Mouse (Mus musculus): Measurements from ENCODE around the gene Miox. TPM values are rescaled to one million over a fixed set of nuclear protein-coding genes. Genes with fewer than 3 reads are reported as not detected.

Miox gene
- 1 to 10 TPM; 1.8 to 3.3 TPM for total RNA-seq (2021)
- long read RNA-seq, experiment 1, result 0 reads
- long read RNA-seq, experiment 2, transcript Miox-201 (10 exons, 1,130 nt), result major isoform, 132 of 160 reads
- long read RNA-seq, experiment 2, partial matches to known transcripts, result 9 of 160 reads
- long read RNA-seq, experiment 2, other reads (novel, unspliced or antisense), result 19 of 160 reads

DNA sequence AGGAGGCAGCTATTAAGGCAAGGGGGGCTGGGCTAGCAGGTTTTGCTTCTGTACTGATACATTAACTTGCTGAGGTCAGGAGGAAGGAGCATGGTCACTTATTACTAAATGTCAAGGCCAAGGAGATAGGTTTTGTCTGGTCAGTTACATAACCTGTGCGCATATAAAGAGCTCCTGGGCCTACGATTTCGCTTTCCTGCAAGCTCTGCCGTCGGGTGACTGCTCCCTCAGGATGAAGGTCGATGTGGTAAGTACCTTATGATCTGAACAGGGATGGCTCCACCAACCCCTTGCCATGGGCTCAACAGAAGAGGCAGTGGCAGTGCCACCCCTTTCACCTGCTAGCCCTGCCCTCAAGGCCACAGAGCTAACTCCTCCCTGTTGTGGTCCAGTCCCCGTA, at the start of gene Miox:
Miox (plus strand) TSS at position 128 of the 400 bp plus-strand sequence.
- DNase-seq, result no peak

DNA sequence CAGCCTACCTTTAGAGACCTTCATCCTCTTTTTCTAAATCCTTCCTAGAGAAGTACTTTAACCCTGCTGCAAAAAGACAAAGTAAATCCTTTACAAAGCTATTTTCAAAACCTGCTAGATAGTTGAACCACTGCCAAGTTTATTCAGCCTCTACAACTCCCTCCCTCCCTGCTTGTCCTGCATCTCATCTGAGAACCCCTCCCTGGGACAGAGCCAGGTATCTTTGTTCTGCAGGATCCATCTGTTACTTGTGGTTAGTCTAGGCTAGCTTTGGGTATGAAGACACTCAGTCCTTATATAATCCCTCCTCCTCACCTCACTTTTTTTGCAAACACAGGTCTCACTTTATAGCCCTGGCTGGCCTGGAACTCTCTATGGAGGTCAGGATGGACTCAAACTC, 49.2 kb upstream of the Miox start:
- no peak for DNase-seq

DNA sequence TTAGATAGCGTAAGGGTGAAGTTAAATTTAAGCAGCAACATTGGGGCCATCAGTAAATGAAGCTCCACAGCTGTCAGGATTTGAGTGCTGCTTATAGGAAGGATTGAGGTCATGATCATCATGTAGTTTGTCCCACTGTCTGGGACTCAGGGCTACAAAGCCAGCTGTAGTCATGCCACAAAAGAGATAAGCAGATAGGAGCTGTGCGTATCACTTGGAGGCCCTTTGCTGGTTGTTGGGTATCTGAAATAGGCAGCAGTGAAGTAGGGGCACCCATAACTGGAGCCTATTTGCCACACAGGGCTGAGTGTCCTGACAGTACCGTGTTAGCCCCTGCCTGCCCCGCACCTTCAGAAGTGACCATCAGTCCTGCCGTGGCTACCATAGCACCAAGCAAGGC, 48.7 kb upstream of the Miox start:
- DNase-seq, result no peak

DNA sequence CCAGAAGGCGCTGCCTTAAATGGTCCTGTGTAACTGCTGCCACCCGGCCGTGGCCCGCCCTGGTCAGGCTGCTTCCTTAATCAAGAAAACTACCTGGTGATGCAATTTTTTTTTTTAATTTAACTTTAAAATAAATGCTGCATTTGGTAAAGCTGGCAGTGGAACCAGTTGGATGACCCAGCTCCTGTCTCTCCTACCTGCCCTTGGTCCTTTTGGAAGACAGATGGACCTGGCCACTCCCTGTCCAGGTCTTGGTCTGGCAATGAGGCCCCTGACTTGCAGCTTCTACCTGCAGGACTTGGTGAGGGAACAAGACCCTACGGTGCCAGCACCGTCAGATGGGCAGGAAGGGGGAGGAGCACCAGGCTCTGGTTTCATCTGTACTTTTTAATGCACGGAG, 48.1 kb upstream of the Miox start:
- no peak for DNase-seq

DNA sequence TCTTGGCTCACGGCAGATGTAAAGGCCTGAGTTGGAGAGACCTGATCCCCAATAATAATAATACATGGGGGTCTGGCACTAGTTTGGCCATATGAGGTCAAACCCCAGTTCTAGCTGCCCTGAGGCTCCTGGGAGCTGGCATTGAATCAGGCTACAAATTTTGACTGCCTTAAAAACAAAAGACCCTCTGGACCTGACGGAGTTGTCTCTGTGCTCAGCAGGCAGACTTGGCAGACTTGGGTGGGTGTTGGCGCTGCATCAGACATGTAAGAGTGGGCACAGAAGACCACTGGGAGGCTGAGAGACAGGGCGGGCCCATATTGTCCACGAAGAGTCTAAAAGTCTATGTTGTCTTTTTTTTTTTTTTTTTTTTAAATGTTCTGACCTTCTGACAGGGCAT, 47.6 kb upstream of the Miox start:
- DNase-seq, result no peak

GRCm38 (mm10) chr15:89288227-89288767, 45.9 kb upstream of the Miox start:
- DNase-seq, result no peak

GRCm38 (mm10) chr15:89289455-89289854, 44.7 kb upstream of the Miox start:
- no peak for DNase-seq

- DNase-seq, result no peak
Observed at GRCm38 (mm10) chr15:89291521-89291920, 42.7 kb upstream of the Miox start.

- no peak for DNase-seq
Observed at GRCm38 (mm10) chr15:89292795-89293194, 41.4 kb upstream of the Miox start.

DNA sequence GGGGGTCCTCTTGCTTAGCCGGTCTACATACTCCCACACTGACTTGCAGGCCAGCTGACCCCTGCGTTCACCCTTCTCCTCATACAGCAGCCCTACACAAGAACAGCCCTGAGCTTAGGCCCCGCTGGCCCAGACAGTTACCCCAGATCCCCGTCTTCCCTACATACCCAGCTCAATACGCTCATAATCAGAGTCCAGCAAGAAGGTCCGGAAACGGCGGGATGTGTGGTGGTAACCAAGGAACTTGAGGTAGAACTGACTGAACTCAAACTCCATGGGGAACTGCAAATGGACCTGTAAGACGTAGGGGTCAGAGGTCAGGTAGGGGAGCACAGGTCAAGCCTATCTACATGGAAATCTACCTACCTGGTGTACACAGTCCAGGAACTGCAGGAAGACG, 40.4 kb upstream of the Miox start:
- no peak for DNase-seq

- no peak for DNase-seq
Observed at GRCm38 (mm10) chr15:89295580-89296165, 38.5 kb upstream of the Miox start.

DNA sequence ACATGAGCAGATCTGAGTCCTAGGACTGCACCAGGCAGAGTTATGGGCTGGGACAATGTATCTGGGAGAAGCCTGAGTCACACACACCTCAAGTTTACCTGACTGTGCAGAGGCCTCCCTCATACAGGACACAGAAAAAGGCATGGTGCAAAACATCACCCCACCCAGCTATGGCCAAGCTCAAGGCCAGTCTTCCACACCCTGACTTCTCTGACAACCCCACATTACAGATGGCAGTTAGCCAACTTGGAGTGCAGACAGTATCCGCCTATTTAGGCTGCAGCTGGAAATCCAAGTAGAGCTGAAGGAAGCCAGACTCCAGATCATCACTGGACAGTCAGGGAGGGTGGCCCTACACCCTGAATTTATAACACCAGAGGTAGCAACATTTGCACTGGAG, 37.7 kb upstream of the Miox start:
- peak; percentile 32 for DNase-seq

- no peak for DNase-seq
Observed at GRCm38 (mm10) chr15:89297695-89298094, 36.5 kb upstream of the Miox start.

GRCm38 (mm10) chr15:89300180-89300579, 34.0 kb upstream of the Miox start:
- no peak for DNase-seq

DNA sequence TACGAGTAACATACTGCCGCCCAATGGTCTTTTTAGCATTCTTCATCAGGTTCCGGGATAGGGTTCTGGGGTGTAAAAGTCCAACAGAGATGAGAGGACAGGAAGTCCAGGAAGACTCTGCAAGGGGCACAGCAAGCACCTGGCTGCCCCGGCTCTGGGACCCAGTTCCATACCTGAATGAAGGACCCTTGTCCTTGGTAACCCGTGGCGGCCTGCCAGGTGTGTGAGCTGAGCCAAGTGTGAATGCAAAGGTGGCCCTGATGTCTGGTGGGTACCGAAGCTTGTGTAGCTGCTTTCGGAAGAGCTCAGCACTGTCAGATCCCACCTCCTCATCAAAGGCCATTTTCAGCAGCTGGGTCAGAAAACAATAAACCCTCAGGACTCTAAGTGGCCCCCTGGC, 33.6 kb upstream of the Miox start:
- DNase-seq, result no peak

GRCm38 (mm10) chr15:89305966-89306365, 28.2 kb upstream of the Miox start:
- no peak for DNase-seq

DNA sequence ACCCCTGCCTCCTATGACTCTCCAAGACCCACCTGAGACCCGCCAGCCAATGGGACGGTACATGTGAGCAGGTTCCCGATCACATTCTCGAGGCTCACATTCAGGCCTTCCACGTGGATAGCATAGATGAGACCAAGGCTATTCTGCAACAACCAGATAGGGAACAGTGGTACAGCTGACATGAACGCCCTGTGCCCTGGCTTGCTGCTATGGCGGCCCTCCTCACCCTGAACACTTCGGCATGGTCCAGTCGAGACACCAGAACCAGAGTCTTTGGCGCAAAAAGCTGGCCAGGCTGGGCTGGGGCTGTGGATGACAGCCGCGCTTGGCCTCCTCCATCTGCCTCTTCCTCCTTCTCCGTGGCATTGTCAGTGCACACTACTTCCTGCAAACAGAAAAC, 26.7 kb upstream of the Miox start:
- no peak for DNase-seq

DNA sequence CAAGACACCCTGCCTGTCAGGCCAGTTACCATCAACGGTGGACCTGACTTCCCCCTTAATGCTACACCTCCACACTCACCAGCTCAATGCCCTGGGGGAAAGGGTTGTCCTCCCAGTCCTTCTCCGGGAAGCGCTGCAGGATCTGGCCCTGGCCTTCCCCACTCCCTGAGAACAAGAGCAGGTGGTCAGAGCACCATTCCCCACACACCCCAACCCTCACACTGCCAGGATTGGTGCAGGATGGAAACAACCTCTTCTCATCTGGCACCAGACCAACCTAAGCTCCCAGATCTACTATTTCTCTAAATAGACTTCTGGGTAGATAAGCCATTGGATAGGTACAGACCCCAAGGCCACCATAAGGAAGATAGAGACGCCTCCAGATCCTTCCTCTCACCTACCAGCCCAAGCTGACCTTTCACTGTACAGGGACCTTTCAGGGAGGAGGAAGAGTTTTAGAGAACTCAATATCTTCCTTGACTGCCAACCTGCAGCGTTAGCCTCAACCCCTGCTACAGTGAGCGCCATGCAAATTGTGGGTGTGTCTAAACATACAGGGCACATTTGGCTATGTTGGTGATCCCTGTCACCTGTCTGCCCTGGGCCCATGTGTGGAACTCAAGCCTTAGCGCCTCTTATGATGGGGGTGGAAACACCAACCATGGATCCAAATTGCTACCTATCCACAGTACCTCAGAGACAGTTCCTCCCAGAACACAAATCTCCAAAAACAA, 25.6 kb upstream of the Miox start:
- DNase-seq, result no peak

DNA sequence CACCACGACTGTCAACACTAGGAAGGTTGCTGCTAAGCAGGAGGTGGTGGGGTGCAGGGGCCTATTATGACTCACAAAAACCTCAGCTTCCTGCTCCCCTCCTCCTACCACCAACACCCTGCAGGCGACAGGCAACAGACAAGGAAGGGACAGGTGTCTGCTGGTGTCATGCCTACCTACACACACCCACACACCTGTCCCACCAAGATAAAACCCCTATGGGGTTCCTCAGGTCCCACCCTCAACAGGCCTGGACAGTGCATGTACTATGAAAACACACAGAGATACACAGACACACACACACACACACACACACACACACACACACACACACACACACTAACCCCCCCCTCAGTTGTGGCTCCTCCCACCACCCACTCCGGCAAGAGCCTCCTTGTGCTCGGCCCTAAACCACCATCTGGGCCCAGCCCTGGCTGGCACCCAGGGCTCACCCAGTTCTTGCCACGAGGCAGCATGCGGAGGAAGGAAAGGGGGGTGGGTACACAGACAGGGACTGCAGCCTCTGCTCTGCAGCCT, 24.2 kb upstream of the Miox start:
- DNase-seq, result no peak

DNA sequence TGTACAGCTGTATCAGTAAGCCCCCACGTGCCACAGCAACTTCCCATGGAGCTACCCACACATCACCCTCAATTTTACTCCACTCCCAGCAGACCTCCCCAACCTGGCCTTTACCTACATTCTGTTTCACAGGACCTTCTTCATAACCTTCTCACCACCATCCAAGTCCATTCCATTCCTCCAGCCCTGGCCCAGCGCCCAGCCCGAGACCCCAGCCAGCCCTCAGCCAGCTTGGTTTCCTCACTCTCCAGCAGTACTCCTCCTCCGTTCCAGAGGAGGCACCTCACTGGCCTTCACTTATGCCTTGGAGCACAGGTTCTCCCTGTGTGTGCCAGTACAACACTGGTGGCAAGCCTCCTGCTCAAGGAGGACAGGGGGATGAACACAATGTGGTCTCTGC, 20.8 kb upstream of the Miox start:
- DNase-seq, result no peak

DNA sequence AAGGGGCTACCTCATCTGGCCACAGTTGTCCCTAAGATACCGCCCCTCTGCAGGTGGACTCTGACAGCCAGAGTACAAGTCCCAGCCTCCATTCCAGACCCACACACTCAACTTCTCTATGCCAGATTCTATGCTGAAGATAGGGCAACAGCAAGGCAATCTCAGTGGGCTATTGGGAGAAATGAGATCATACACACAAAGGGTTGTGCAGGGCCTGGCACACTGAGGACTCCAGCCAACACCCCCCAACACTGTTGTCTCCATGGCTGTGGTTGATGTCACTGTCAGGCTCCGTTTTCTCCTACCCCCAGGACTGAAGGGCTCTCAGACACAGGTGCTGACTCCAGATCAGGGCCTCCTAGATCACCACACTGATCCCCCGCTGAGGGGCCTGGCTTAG, 20.1 kb upstream of the Miox start:
- DNase-seq, result no peak

- DNase-seq, result peak; percentile 37
Observed at GRCm38 (mm10) chr15:89314511-89315189, 19.5 kb upstream of the Miox start.

Data from adrenal gland, postnatal 10 days (tissue).